Mouse (Mus musculus) kidney, embryonic 16.5 days (tissue): ENCODE measurements around the gene Kif26b. TPM values are rescaled to one million over a fixed set of nuclear protein-coding genes. Genes with fewer than 3 reads are reported as not detected.

Experiments used
- ATAC-seq: fragments of 200-750 bp; cut with Nextera tagmentation; 2 replicates; pipeline ENCODE4 v1.8.0; 2017; ENCODE audit warnings: moderate TSS enrichment; ENCODE audit not compliant: low FRiP score, low TSS enrichment
- H3K27ac ChIP-seq: fragments of 300-500 bp; sonication (generic); 2 replicates; pipeline ENCODE4 v1.5.1; 2014; ENCODE audit warnings: low read length
- H3K27me3 ChIP-seq: fragments of 300-500 bp; sonication (generic); 2 replicates; pipeline ENCODE4 v1.6.1; 2014; ENCODE audit warnings: low read length, control low read depth, mixed read lengths; ENCODE audit not compliant: insufficient read depth
- H3K36me3 ChIP-seq: fragments of 300-500 bp; sonication (generic); 2 replicates; pipeline ENCODE4 v1.6.1; 2014; ENCODE audit warnings: low read length, control low read depth, mixed read lengths; ENCODE audit not compliant: insufficient read depth
- H3K4me1 ChIP-seq: fragments of 300-500 bp; sonication (generic); 2 replicates; pipeline ENCODE4 v1.6.1; 2014; ENCODE audit warnings: low read length, control low read depth, mixed read lengths; ENCODE audit not compliant: insufficient read depth
- H3K4me2 ChIP-seq: fragments of 300-500 bp; sonication (generic); replicated peaks from 2 replicates; pipeline ENCODE4 v1.6.1; 2014; ENCODE audit warnings: low read depth, low read length
- H3K4me3 ChIP-seq: fragments of 300-500 bp; sonication (generic); 2 replicates; pipeline ENCODE4 v1.5.1; 2014; ENCODE audit warnings: mild to moderate bottlenecking, low read length
- H3K9ac ChIP-seq: fragments of 300-500 bp; sonication (generic); replicated peaks from 2 replicates; pipeline ENCODE4 v1.6.1; 2014; ENCODE audit warnings: low read length
- H3K9me3 ChIP-seq: fragments of 300-500 bp; sonication (generic); 2 replicates; pipeline ENCODE4 v1.6.1; 2016; ENCODE audit warnings: low read length, control low read depth
- WGBS: fragments of 180-500 bp; shearing (Covaris S2); extraction: QIAGEN DNeasy Blood & Tissue Kit; methylation state at CpG from one replicate; pipeline ENCODE4 v1.1.7; 2014; 5-methylcytosine and 5-hydroxymethylcytosine counted together
- polyA plus RNA-seq: library from polyadenylated mRNA; unstranded; fragments of >200 nt; fragmentation: Nextera tagmentation; extraction: Ambion mirVana; gene quantifications from 2 replicates; pipeline ENCODE4 v1.2.1, GENCODE M21; 2015

Kif26b gene
- polyA plus RNA-seq, 1 experiment from 2014 or later: 9.3 TPM

GRCm38 (mm10) chr1:178506938-178507337, 22.0 kb upstream of the Kif26b start:
- Histone ChIP-seq H3K27me3 (no peaks in the 10 kb centered on the region), H3K27ac (no peak overlapping the region), H3K9ac (no peak overlapping the region), H3K4me1 (no peaks in the 10 kb centered on the region), H3K4me2 (no peak overlapping the region), H3K9me3 (no peaks in the 10 kb centered on the region), H3K36me3 (no peaks in the 10 kb centered on the region), H3K4me3 (no peak overlapping the region)
- no peak for ATAC-seq
- WGBS: 88% methylated on average over 8 of the region's 8 CpGs

GRCm38 (mm10) chr1:178512323-178513031, 16.4 kb upstream of the Kif26b start:
- WGBS: 42% methylated on average over 7 of the region's 7 CpGs
- Histone ChIP-seq H3K4me3 (no peak overlapping the region), H3K27me3 (no peaks in the 10 kb centered on the region), H3K27ac (no peak overlapping the region), H3K36me3 (no peaks in the 10 kb centered on the region), H3K9me3 (no peaks in the 10 kb centered on the region), H3K4me1 (no peaks in the 10 kb centered on the region), H3K9ac (no peak overlapping the region), H3K4me2 (no peak overlapping the region)
- peak; percentile 81 for ATAC-seq

- ATAC-seq: no peak; the same call in 1 of the 2 replicates
- no peaks in the 10 kb centered on the region for H3K4me1 ChIP-seq
- no peaks in the 10 kb centered on the region for H3K27me3 ChIP-seq
- H3K4me3 ChIP-seq: no peak overlapping the region
- H3K4me2 ChIP-seq: no peak overlapping the region; the same call in 1 of the 2 replicates
- no peaks in the 10 kb centered on the region for H3K9me3 ChIP-seq
- no peaks in the 10 kb centered on the region for H3K36me3 ChIP-seq
- no peak overlapping the region for H3K27ac ChIP-seq
- 2% methylated on average over 7 of the region's 8 CpGs for WGBS
- H3K9ac ChIP-seq: no peak overlapping the region
These were observed 15.0 kb upstream of the Kif26b start for GRCm38 (mm10) chr1:178513954-178514353.

- no peaks in the 10 kb centered on the region for H3K27me3 ChIP-seq
- H3K9me3 ChIP-seq: no peaks in the 10 kb centered on the region
- 82% methylated on average over 2 of the region's 2 CpGs for WGBS
- H3K9ac ChIP-seq: no peak overlapping the region
- no peak overlapping the region for H3K27ac ChIP-seq
- H3K36me3 ChIP-seq: no peaks in the 10 kb centered on the region
- H3K4me2 ChIP-seq: no peak overlapping the region
- H3K4me3 ChIP-seq: no peak overlapping the region
- H3K4me1 ChIP-seq: no peaks in the 10 kb centered on the region
- no peak for ATAC-seq
These were observed 13.1 kb upstream of the Kif26b start for GRCm38 (mm10) chr1:178515839-178516238.

- no peaks in the 10 kb centered on the region for H3K9me3 ChIP-seq
- H3K36me3 ChIP-seq: no peaks in the 10 kb centered on the region
- no peak overlapping the region for H3K27ac ChIP-seq
- H3K4me3 ChIP-seq: no peak overlapping the region
- WGBS: 85% methylated on average over 5 of the region's 5 CpGs
- no peak overlapping the region for H3K4me2 ChIP-seq
- no peaks in the 10 kb centered on the region for H3K27me3 ChIP-seq
- peaks cover 4% of the 10 kb centered on the region for H3K4me1 ChIP-seq
- H3K9ac ChIP-seq: no peak overlapping the region
- ATAC-seq: no peak
These were observed 6.5 kb upstream of the Kif26b start for GRCm38 (mm10) chr1:178522389-178522788.

- ATAC-seq: no peak
- H3K27me3 ChIP-seq: no peaks in the 10 kb centered on the region
- no peaks in the 10 kb centered on the region for H3K9me3 ChIP-seq
- no peaks in the 10 kb centered on the region for H3K36me3 ChIP-seq
- no peak overlapping the region for H3K27ac ChIP-seq
- no peak overlapping the region for H3K4me2 ChIP-seq
- no peak overlapping the region for H3K9ac ChIP-seq
- 33% methylated on average over 5 of the region's 5 CpGs for WGBS
- no peak overlapping the region for H3K4me3 ChIP-seq
- H3K4me1 ChIP-seq: peaks cover 8% of the 10 kb centered on the region
These were observed 5.8 kb upstream of the Kif26b start for GRCm38 (mm10) chr1:178523152-178523551.

- H3K4me2 ChIP-seq: peak overlapping the region; percentile 95
- no peak for ATAC-seq
- 0% methylated on average over 21 of the region's 21 CpGs for WGBS
These were observed 1.8 kb upstream of the Kif26b start for GRCm38 (mm10) chr1:178527185-178527546.

GRCm38 (mm10) chr1:178527547-178528361, 1.2 kb upstream of the Kif26b start:
- peak overlapping the region; percentile 84 for H3K27ac ChIP-seq
- H3K4me1 ChIP-seq: peaks cover 29% of the 10 kb centered on the region
- H3K9ac ChIP-seq: peak overlapping the region; percentile 75
- no peaks in the 10 kb centered on the region for H3K9me3 ChIP-seq
- peak; percentile 53 for ATAC-seq
- H3K36me3 ChIP-seq: no peaks in the 10 kb centered on the region
- peak overlapping the region; percentile 95 for H3K4me2 ChIP-seq
- H3K27me3 ChIP-seq: peaks cover 5% of the 10 kb centered on the region; the same call in 1 of the 2 replicates
- H3K4me3 ChIP-seq: peak overlapping the region; percentile 68
- under 1% methylated on average over 58 of the region's 59 CpGs for WGBS

More at GRCm38 (mm10) chr1:178527185-178527546, 1.8 kb upstream of the Kif26b start:
- Histone ChIP-seq H3K4me1 (peaks cover 26% of the 10 kb centered on the region), H3K9me3 (no peaks in the 10 kb centered on the region), H3K27me3 (peaks cover 5% of the 10 kb centered on the region; the same call in 1 of the 2 replicates), H3K4me3 (peak overlapping the region; percentile 68), H3K27ac (peak overlapping the region; percentile 84), H3K9ac (peak overlapping the region; percentile 75), H3K36me3 (no peaks in the 10 kb centered on the region)

- WGBS: under 1% methylated on average over 38 of the region's 38 CpGs
- H3K4me1 ChIP-seq: peaks cover 30% of the 10 kb centered on the region
These were observed 781 bp downstream of the Kif26b start for GRCm38 (mm10) chr1:178529512-178530300.

More at GRCm38 (mm10) chr1:178529512-178530300, 781 bp downstream of the Kif26b start:
- ATAC-seq: 0 out of 2 replicates have a peak, but pooled peaks have one; percentile 4
- Histone ChIP-seq H3K9ac (peak overlapping the region; percentile 75), H3K36me3 (no peaks in the 10 kb centered on the region), H3K4me2 (peak overlapping the region; percentile 95), H3K27ac (peak overlapping the region; percentile 84), H3K9me3 (no peaks in the 10 kb centered on the region), H3K4me3 (peak overlapping the region; percentile 68), H3K27me3 (peaks cover 5% of the 10 kb centered on the region; the same call in 1 of the 2 replicates)
